Mouse (Mus musculus): ENCODE results near the gene Phlpp1. TPM values are rescaled to one million over a fixed set of nuclear protein-coding genes. Genes with fewer than 3 reads are reported as not detected.

Phlpp1 gene
- total RNA-seq, 2 experiments from 2014 or later: 65.9 to 67.9 TPM

- DNase-seq (ENCODE audit: low spot score in 2 of 2): no peak
These were observed 202.7 kb downstream of the Phlpp1 start for GRCm38 (mm10) chr1:106374274-106374673.

GRCm38 (mm10) chr1:106374971-106375370 is 203.4 kb downstream of the Phlpp1 start:
- no peak for DNase-seq (ENCODE audit: low spot score in 2 of 2)

- DNase-seq (ENCODE audit: low spot score in 2 of 2): no peak
These were observed 204.5 kb downstream of the Phlpp1 start for GRCm38 (mm10) chr1:106376003-106376402.

- DNase-seq (ENCODE audit: low spot score in 2 of 2): no peak
These were observed 208.9 kb downstream of the Phlpp1 start for GRCm38 (mm10) chr1:106380465-106380864.

GRCm38 (mm10) chr1:106386542-106386941 is 215.0 kb downstream of the Phlpp1 start:
- no peak for DNase-seq (ENCODE audit: low spot score in 2 of 2)

GRCm38 (mm10) chr1:106387264-106387663 is 215.7 kb downstream of the Phlpp1 start:
- DNase-seq (ENCODE audit: low spot score in 2 of 2): no peak

- DNase-seq (ENCODE audit: low spot score in 2 of 2): peak in 1 of 2 experiments; percentile 58
These were observed 218.1 kb downstream of the Phlpp1 start for GRCm38 (mm10) chr1:106389673-106390072.

GRCm38 (mm10) chr1:106393072-106393471 is 221.5 kb downstream of the Phlpp1 start:
- DNase-seq (ENCODE audit: low spot score in 2 of 2): no peak

GRCm38 (mm10) chr1:106394678-106395077 is 223.1 kb downstream of the Phlpp1 start:
- no peak for DNase-seq (ENCODE audit: low spot score in 2 of 2)

- DNase-seq (ENCODE audit: low spot score in 2 of 2): peak; percentile 52 to 79
These were observed 223.9 kb downstream of the Phlpp1 start for GRCm38 (mm10) chr1:106395476-106395875.

- DNase-seq (ENCODE audit: low spot score in 2 of 2): no peak
These were observed 229.5 kb downstream of the Phlpp1 start for GRCm38 (mm10) chr1:106400900-106401634.

GRCm38 (mm10) chr1:106403011-106403501 is 231.5 kb downstream of the Phlpp1 start:
- no peak for DNase-seq (ENCODE audit: low spot score in 2 of 2)

- peak; percentile 47 to 69 for DNase-seq (ENCODE audit: low spot score in 2 of 2)
These were observed 235.3 kb downstream of the Phlpp1 start for GRCm38 (mm10) chr1:106406852-106407251.

- no peak for DNase-seq (ENCODE audit: low spot score in 2 of 2)
These were observed 236.4 kb downstream of the Phlpp1 start for GRCm38 (mm10) chr1:106407963-106408440.

- DNase-seq (ENCODE audit: low spot score in 2 of 2): no peak
These were observed 239.3 kb downstream of the Phlpp1 start for GRCm38 (mm10) chr1:106410858-106411257.

- peak in 1 of 2 experiments; percentile 63 for DNase-seq (ENCODE audit: low spot score in 2 of 2)
These were observed 253.8 kb downstream of the Phlpp1 start for GRCm38 (mm10) chr1:106425128-106425936.

GRCm38 (mm10) chr1:106428170-106428569 is 256.6 kb downstream of the Phlpp1 start:
- peak; percentile 10 to 26 for DNase-seq (ENCODE audit: low spot score in 2 of 2)

- no peak for DNase-seq (ENCODE audit: low spot score in 2 of 2)
These were observed 257.0 kb downstream of the Phlpp1 start for GRCm38 (mm10) chr1:106428580-106428979.

GRCm38 (mm10) chr1:106433580-106433979 is 262.0 kb downstream of the Phlpp1 start:
- DNase-seq (ENCODE audit: low spot score in 2 of 2): no peak
